8 mouse cellular contexts compared by ENCODE assay signal in the genomic region with DNA sequence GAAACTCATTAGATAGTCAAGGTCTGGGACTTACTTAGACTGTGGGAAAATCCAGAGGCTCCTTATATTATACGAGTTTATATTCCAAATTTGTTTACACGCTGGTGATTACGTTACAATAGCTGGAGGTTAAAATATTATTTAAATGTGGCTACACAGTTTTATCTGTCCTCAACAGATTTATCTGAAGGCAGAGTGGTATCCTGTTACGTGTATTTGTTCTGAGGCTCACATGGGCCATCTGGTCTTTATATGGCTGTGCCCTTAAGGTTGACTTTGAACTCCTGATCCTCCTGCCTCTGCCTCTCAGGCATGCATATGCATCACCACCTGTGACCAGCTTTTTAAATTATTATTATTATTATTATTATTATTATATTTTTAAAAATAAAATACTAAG. TPM values are rescaled to one million over a fixed set of nuclear protein-coding genes. Genes with fewer than 3 reads are reported as not detected.
DNase-seq lines count a peak whose midpoint lies in the region; ATAC-seq and TF ChIP-seq lines count a peak whose summit lies in the region.

No protein-coding gene starts in this region.

- H3K9ac ChIP-seq in heart, embryonic 12.5 days: peak overlapping the region; percentile 95
- peak overlapping the region; percentile 72; the same call in 1 of the 2 replicates for H3K9ac ChIP-seq in hindbrain, embryonic 12.5 days

- 57% methylated on average over 4 of the region's 4 CpGs for WGBS in heart, embryonic 12.5 days
- WGBS in hindbrain, embryonic 12.5 days: 77% methylated on average over 4 of the region's 4 CpGs
- WGBS in midbrain, embryonic 10.5 days: 80% methylated on average over 4 of the region's 4 CpGs

- no peaks in the 10 kb centered on the region for H3K9me3 ChIP-seq in heart, embryonic 12.5 days (replicated peaks)
- no peaks in the 10 kb centered on the region for H3K9me3 ChIP-seq in G1E (replicated peaks)
- H3K9me3 ChIP-seq in hindbrain, embryonic 12.5 days (replicated peaks): no peaks in the 10 kb centered on the region
- H3K9me3 ChIP-seq in midbrain, embryonic 10.5 days (replicated peaks): no peaks in the 10 kb centered on the region

- peaks cover 10% of the 10 kb centered on the region; the same call in 1 of the 2 replicates for H3K4me1 ChIP-seq in heart, embryonic 12.5 days (replicated peaks)
- H3K4me1 ChIP-seq in G1E (ENCODE audit: insufficient read depth, low read depth, low read length): peaks cover 22% of the 10 kb centered on the region
- H3K4me1 ChIP-seq in hindbrain, embryonic 12.5 days: peaks cover 13% of the 10 kb centered on the region
- peaks cover 14% of the 10 kb centered on the region for H3K4me1 ChIP-seq in midbrain, embryonic 10.5 days

- peak overlapping the region; percentile 96 for H3K4me3 ChIP-seq in heart, embryonic 12.5 days
- peak overlapping the region; percentile 87; the same call in 1 of the 2 replicates for H3K4me3 ChIP-seq in G1E (ENCODE audit: low read depth, low read length)
- H3K4me3 ChIP-seq in hindbrain, embryonic 12.5 days: peak overlapping the region; percentile 56
- peak overlapping the region; percentile 84 for H3K4me3 ChIP-seq in midbrain, embryonic 10.5 days

- H3K27ac ChIP-seq in heart, embryonic 12.5 days (ENCODE audit: poor library complexity, severe bottlenecking): no peak overlapping the region
- H3K27ac ChIP-seq in hindbrain, embryonic 12.5 days: no peak overlapping the region
- H3K27ac ChIP-seq in midbrain, embryonic 10.5 days (replicated peaks): no peak overlapping the region

- H3K4me2 ChIP-seq in heart, embryonic 12.5 days: peak overlapping the region; percentile 98
- H3K4me2 ChIP-seq in hindbrain, embryonic 12.5 days (replicated peaks): peak overlapping the region; percentile 89

- intact Hi-C loops in left cerebral cortex, postnatal 14 days (cut with DNase I): no loop called here

- no peak for TF ChIP-seq CTCF in G1E (IDR thresholded peaks at IDR 0.05; ENCODE audit: low read depth, low read length)

- ATAC-seq in heart, embryonic 12.5 days (ENCODE audit: insufficient number of reproducible peaks, low FRiP score): no peak
- no peak for ATAC-seq in G1E (ENCODE audit: extremely low read depth, insufficient number of reproducible peaks, low FRiP score, poor library complexity, severe bottlenecking)
- ATAC-seq in hindbrain, embryonic 12.5 days (ENCODE audit: low FRiP score): no peak

- no peak for DNase-seq in heart, postnatal 4 days
- no peak for DNase-seq in G1E (ENCODE audit: low spot score)
- DNase-seq in midbrain, embryonic 10.5 days (ENCODE audit: low spot score): no peak
- DNase-seq in cerebellum, adult 9-10 months: no peak
- no peak for DNase-seq in left cerebral cortex, postnatal 14 days (ENCODE audit: low spot score in 2 of 2)
- no peak for DNase-seq in layer of hippocampus, adult 11-12 months (ENCODE audit: low spot score)

- H3K36me3 ChIP-seq in heart, embryonic 12.5 days: peaks cover 4% of the 10 kb centered on the region; the same call in 1 of the 2 replicates
- peaks cover 27% of the 10 kb centered on the region for H3K36me3 ChIP-seq in G1E (replicated peaks)
- H3K36me3 ChIP-seq in hindbrain, embryonic 12.5 days: 0 out of 2 replicates have a peak, but pooled peaks cover 4% of the 10 kb centered on the region
- no peaks in the 10 kb centered on the region for H3K36me3 ChIP-seq in midbrain, embryonic 10.5 days

- H3K27me3 ChIP-seq in heart, embryonic 12.5 days (replicated peaks): no peaks in the 10 kb centered on the region
- no peaks in the 10 kb centered on the region for H3K27me3 ChIP-seq in G1E (ENCODE audit: insufficient read depth, low read length)
- no peaks in the 10 kb centered on the region for H3K27me3 ChIP-seq in hindbrain, embryonic 12.5 days
- no peaks in the 10 kb centered on the region for H3K27me3 ChIP-seq in midbrain, embryonic 10.5 days (ENCODE audit: low read depth, poor library complexity, severe bottlenecking)

RNA-seq across cellular contexts. Expression of gene Bcas3, which starts 0.9 kb away (rescaled TPM):
- 16.1 and 20.6 TPM in 2 replicates for polyA plus RNA-seq in heart, embryonic 12.5 days (2016; fragmentation: Nextera tagmentation; extraction: Ambion mirVana)
- total RNA-seq in heart, postnatal 4 days (2021): 10 to 100 TPM; 24.4 to 24.7 TPM
- total RNA-seq in G1E (2014; fragmentation: Nextera tagmentation) (33.2 and 41.3 TPM in 2 replicates), G1E (2017) (19.0 and 20.1 TPM in 2 replicates)
- 61.0 and 74.3 TPM in 2 replicates for polyA plus RNA-seq in G1E (2012)
- polyA plus RNA-seq in hindbrain, embryonic 12.5 days (2016; fragmentation: Nextera tagmentation; extraction: Ambion mirVana): 33.9 and 36.8 TPM in 2 replicates
- polyA plus RNA-seq in midbrain, embryonic 10.5 days (2016; fragmentation: Nextera tagmentation; extraction: Ambion mirVana): 20.2 and 24.2 TPM in 2 replicates
- total RNA-seq in left cerebral cortex, postnatal 14 days (2021): 10 to 100 TPM; 58.3 to 59.5 TPM

RNA-seq across cellular contexts. Expression of gene Ppm1d, which starts 42.8 kb away (rescaled TPM):
- polyA plus RNA-seq in heart, embryonic 12.5 days (2016; fragmentation: Nextera tagmentation; extraction: Ambion mirVana): 17.7 and 18.5 TPM in 2 replicates
- 10 to 100 TPM; 16.2 to 16.8 TPM for total RNA-seq in heart, postnatal 4 days (2021)
- total RNA-seq in G1E (2014; fragmentation: Nextera tagmentation) (38.6 and 44.8 TPM in 2 replicates), G1E (2017) (13.4 and 15.7 TPM in 2 replicates)
- polyA plus RNA-seq in G1E (2012): 9.5 and 9.9 TPM in 2 replicates
- polyA plus RNA-seq in hindbrain, embryonic 12.5 days (2016; fragmentation: Nextera tagmentation; extraction: Ambion mirVana): 27.8 and 27.9 TPM in 2 replicates
- 22.7 and 24.5 TPM in 2 replicates for polyA plus RNA-seq in midbrain, embryonic 10.5 days (2016; fragmentation: Nextera tagmentation; extraction: Ambion mirVana)
- total RNA-seq in left cerebral cortex, postnatal 14 days (2021): 10 to 100 TPM; 18.1 to 18.9 TPM
